Mouse (Mus musculus): ENCODE results near the gene Fem1a.
"Not testable (repeated sequence)": the region's sequence is repeated elsewhere in the genome, so short reads cannot be mapped to it uniquely, and the experiment has no call there.

The Fem1a gene

DNA sequence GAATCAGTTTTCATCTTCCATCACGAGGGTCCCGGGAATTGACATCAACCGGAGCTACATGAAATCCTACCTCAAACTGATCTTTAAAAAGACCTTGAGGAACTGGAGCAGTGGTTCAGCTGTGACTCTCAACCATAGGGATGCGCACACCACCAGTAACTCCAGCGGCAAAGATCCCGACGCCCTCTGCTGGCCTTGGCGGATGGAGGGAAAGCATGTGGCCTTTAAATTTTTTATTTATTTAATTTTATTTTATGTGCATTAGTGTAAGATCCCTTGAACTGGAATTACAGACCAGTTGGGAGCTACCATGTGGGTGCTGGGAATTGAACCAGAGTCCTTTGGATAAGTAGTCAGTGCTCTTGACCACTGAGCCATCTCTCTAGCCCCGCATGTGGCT is 1.2 kb upstream of the Fem1a start:
- peak; percentile 60 to 67 for DNase-seq (ENCODE audit: low spot score in 2 of 2)

DNA sequence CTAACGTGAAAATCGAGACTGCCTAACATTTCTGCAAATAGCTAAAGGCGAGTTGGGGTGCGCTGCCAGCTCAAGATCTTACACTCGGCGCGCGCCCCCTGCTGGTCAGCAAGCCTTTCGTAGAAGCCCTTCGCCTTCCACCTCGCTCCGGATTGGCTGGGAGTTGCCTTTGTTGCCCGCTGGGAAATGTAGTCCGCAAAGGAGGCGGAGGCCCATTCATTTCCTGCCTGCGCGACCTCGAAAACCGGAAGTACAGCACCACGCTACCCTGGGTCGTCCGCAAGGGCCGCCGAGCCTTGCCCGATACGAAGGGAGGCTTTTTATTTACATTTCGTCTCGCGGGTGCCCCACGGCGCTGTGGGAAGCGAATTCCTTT is 759 bp upstream of the Fem1a start:
- peak; percentile 97 to 99 for DNase-seq (ENCODE audit: low spot score in 2 of 2)

- DNase-seq (ENCODE audit: low spot score in 2 of 2): peak in 1 of 2 experiments; percentile 41
These were observed 728 bp downstream of the Fem1a start for GRCm38 (mm10) chr17:56257181-56257894.

- not testable (repeated sequence) for DNase-seq (ENCODE audit: low spot score in 2 of 2)
These were observed 1.7 kb downstream of the Fem1a start for GRCm38 (mm10) chr17:56258269-56258668.

DNA sequence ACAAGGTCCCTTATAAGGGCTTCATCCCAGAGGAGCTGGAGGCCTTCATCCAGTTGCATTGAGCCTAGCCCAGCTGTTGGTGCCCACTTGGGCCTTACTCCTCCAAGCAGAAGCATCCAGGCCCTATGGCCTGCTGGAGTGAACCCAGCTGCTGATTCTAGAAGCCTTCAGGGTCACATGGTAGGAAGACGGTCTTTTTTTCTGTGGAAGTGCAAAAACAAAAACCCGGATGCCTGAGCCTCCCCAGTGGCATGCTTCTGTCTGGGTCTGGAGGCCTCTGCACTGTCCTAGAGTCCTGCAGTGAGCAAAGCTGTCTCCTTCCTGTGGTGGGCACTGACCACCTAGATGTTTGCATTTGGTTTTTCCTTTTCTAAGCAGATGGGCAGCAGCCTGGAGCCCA is 2.2 kb downstream of the Fem1a start:
- DNase-seq (ENCODE audit: low spot score in 2 of 2): not testable (repeated sequence)

GRCm38 (mm10) chr17:56259301-56260037 is 2.9 kb downstream of the Fem1a start:
- no peak for DNase-seq (ENCODE audit: low spot score in 2 of 2)

GRCm38 (mm10) chr17:56261166-56261565 is 4.6 kb downstream of the Fem1a start:
- no peak for DNase-seq (ENCODE audit: low spot score in 2 of 2)

GRCm38 (mm10) chr17:56262645-56263094 is 6.1 kb downstream of the Fem1a start:
- DNase-seq (ENCODE audit: low spot score in 2 of 2): no peak

DNA sequence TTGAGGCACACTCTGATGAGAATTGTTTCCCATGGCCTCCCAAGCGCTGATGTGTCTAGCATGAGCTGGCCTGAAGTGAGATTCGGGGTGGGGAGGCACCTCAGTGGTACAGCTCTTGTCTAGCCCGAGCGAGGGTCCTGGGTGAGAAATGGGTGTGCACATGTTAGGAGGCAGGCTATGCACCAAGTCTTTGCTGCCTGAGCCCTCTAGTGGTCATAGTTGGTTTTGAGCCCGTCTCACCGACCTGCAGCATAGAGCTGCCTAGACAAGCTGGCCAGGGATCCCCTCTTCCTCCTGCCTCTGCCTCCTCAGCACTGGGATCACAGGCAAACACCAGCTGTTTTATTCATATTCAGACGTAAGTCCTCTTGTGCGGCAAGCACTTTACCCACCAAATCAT is 7.4 kb downstream of the Fem1a start:
- DNase-seq (ENCODE audit: low spot score in 2 of 2): peak; percentile 77 to 87

GRCm38 (mm10) chr17:56265011-56265410 is 8.4 kb downstream of the Fem1a start:
- DNase-seq (ENCODE audit: low spot score in 2 of 2): no peak

DNA sequence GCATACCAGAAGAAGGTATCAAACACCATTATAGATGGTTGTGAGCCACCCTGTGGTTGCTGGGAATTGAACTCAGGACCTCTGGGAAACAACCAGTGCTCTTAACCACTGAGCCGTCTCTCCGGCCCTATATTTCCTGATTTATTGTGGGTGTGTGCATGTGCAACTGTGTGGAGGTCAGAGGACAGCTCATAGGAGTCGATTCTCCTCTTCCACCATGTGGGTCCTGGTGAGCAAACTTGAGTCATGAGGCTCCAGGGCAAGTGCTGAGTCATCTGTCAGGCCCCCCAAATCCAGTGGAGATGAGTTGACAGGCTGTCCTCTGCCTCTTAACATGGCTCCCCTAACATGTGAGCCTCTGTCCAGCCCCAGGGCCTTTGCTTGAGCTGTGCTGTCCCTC is 9.3 kb downstream of the Fem1a start:
- DNase-seq (ENCODE audit: low spot score in 2 of 2): no peak

DNA sequence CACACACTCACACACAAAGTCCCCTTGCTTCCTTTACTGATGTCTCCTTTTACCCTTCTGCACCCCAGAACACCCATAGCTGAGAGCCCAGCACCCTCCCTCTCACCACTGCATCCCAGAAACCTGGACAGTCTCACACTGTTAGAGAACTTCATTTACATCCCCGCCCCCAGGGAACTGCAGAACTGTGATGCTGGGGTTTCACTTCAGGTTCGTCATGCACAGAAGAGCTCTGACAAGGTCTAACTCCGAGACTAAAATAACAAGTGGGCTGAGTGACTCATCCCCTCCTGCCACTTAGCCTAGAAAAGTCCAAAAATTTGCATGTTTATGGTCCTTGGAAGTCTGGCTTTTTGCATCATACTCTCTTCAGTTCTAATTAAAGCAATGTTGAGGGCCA is 9.7 kb downstream of the Fem1a start:
- peak; percentile 67 to 89 for DNase-seq (ENCODE audit: low spot score in 2 of 2)

- DNase-seq (ENCODE audit: low spot score in 2 of 2): peak; percentile 61 to 81
These were observed 12.6 kb downstream of the Fem1a start for GRCm38 (mm10) chr17:56269153-56269630.

DNA sequence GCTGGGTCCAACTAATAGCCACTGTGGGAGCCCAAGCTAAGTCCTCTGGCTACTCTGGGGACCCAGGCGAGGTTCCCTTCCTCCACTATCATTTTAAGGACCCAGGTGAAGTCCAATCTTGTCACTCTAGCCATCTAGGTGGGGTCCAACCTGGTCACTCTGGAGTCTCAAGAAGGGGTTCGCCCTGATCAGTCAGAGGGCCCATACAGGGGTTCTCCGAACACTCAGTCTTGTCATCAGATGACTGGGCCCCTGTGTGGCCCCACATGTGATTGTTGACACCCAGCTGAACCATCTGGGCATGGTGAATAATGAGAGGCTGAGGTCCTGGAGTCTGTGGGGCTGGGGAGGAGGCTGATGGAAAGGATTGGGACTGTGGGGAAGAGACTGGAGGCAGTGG is 13.1 kb downstream of the Fem1a start:
- DNase-seq (ENCODE audit: low spot score in 2 of 2): no peak

DNA sequence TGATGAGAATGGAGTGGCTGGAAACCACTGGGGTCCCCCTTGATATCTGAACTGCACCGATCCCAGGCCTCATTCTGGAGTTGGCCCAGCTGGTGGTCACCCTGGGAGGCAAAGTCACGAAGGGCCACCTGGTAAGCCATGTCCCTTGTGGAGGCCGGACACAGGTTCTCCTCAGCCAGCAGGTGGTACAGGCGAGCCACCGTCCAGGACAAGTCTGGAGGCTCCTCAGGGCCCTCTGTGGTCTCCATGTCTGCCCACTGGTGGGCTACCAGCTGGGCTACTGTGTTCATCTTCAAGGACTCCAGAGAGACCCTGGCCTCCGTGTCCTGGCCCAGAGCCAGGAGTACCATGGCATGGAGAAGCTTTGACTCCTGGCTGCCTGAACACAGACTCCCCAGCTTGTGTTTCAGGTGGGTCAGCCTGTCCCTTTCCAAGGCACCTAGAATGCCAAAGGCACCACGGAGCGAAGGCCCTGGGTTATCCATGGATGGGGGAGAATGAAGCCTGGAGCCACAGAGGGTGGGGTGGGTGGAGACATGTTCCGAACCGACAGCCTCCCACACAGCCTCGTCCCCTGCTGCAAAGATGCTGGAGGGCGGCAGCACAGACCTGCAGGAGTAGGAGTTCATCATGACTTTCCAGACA is 15.1 kb downstream of the Fem1a start:
- no peak for DNase-seq (ENCODE audit: low spot score in 2 of 2)

DNA sequence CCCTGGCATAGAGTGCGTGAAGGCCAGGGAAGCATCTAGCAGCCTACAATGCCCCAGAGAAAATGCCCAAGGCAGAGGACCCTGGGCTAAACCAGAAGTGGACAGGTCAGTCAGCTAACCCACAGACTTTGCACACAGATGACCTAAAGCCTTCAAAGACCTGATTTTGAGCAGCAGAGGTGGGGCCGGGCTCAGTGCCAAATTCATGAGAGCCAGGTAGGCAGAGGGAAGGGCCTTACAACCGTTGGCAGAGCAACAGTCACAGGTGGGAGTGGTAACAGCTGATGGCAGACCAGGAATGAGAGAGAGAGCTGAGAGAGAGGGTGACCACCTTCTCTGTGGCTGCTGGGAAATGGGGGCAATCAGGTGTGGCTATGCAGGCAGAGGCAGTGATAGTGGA is 16.0 kb downstream of the Fem1a start:
- no peak for DNase-seq (ENCODE audit: low spot score in 2 of 2)

- no peak for DNase-seq (ENCODE audit: low spot score in 2 of 2)
These were observed 16.9 kb downstream of the Fem1a start for GRCm38 (mm10) chr17:56273482-56273881.

GRCm38 (mm10) chr17:56273986-56274385 is 17.4 kb downstream of the Fem1a start:
- DNase-seq (ENCODE audit: low spot score in 2 of 2): no peak

DNA sequence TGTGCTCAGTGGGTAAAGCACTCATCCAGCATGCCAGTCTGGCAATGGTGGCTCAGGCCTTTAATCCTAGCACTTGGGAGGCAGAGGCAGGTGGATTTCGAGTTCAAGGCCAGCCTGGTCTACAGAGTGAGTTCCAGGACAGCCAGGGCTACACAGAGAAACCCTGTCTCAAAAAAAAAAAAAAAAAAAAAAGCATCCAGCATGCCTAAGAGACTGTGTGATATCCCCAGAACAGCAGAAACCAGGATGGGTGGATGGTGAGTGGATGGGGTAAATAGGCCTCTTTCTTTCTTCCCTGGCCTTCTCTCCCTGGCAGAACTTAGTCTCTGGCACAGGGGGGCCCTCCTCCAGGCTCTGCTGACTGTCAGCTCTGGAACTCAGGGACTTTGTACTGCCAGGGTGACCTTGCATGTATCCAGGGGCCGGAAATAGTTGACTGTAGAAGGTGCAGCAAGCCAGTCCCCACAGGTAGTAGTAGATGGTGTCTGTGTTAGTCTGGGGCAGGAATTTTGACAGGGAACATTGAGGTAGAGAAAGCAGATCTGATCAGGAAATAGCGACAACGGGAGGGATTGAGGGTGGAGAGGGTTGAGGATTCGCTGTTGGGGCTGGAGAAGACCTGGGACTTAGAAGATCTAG is 19.4 kb downstream of the Fem1a start:
- DNase-seq (ENCODE audit: low spot score in 2 of 2): no peak

- peak; percentile 76 to 78 for DNase-seq (ENCODE audit: low spot score in 2 of 2)
These were observed 20.3 kb downstream of the Fem1a start, which contains the start of gene Ticam1 for GRCm38 (mm10) chr17:56276643-56277566. Ticam1 (minus strand) TSS chr17:56276786.

- DNase-seq (ENCODE audit: low spot score in 2 of 2): no peak
These were observed 20.9 kb downstream of the Fem1a start for GRCm38 (mm10) chr17:56277567-56277893.

Data from frontal cortex, postnatal 36 days (tissue).